Mouse (Mus musculus) embryonic facial prominence, embryonic 13.5 days (tissue): ENCODE data around the gene Mybbp1a. TPM values are rescaled to one million over a fixed set of nuclear protein-coding genes. Genes with fewer than 3 reads are reported as not detected.
A peak's percentile ranks its signal among the peaks of the same experiment; 100 is the strongest.

Source experiments
- ATAC-seq: fragments of 200-750 bp; cut with Nextera tagmentation; 2 replicates; pipeline ENCODE4 v1.8.0; 2017; ENCODE audit warnings: low read depth; ENCODE audit not compliant: insufficient number of reproducible peaks, insufficient read depth, low FRiP score, low TSS enrichment
- H3K27ac ChIP-seq: fragments of 300-500 bp; sonication (generic); 2 replicates; pipeline ENCODE4 v1.5.1; 2015; ENCODE audit warnings: moderate library complexity, mild to moderate bottlenecking, inconsistent platforms
- H3K27me3 ChIP-seq: fragments of 300-500 bp; sonication (generic); 2 replicates; pipeline ENCODE4 v1.6.1; 2015; ENCODE audit warnings: mild to moderate bottlenecking, inconsistent platforms
- H3K36me3 ChIP-seq: fragments of 300-500 bp; sonication (generic); 2 replicates; pipeline ENCODE4 v1.6.1; 2015; ENCODE audit warnings: mild to moderate bottlenecking, inconsistent platforms
- H3K4me1 ChIP-seq: fragments of 300-500 bp; sonication (generic); 2 replicates; pipeline ENCODE4 v1.6.1; 2015; ENCODE audit warnings: inconsistent platforms
- H3K4me2 ChIP-seq: fragments of 300-500 bp; sonication (generic); 2 replicates; pipeline ENCODE4 v1.6.1; 2015; ENCODE audit warnings: moderate library complexity, mild to moderate bottlenecking, inconsistent platforms
- H3K4me3 ChIP-seq: fragments of 300-500 bp; sonication (generic); 2 replicates; pipeline ENCODE4 v1.5.1; 2015; ENCODE audit warnings: mild to moderate bottlenecking, inconsistent platforms
- H3K9ac ChIP-seq: fragments of 300-500 bp; sonication (generic); 2 replicates; pipeline ENCODE4 v1.6.1; 2015; ENCODE audit warnings: mild to moderate bottlenecking, inconsistent platforms
- H3K9me3 ChIP-seq: fragments of 300-500 bp; sonication (generic); 2 replicates; pipeline ENCODE4 v1.6.1; 2016; ENCODE audit warnings: inconsistent platforms
- WGBS: fragments of 180-500 bp; shearing (Covaris S2); methylation state at CpG from one replicate; pipeline ENCODE4 v1.1.7; 2015; ENCODE audit warnings: mixed read lengths; 5-methylcytosine and 5-hydroxymethylcytosine counted together
- polyA plus RNA-seq: library from polyadenylated mRNA; unstranded; fragments of >200 nt; fragmentation: Nextera tagmentation; extraction: Ambion mirVana; gene quantifications from 2 replicates; pipeline ENCODE4 v1.2.1, GENCODE M21; 2015

Gene Mybbp1a
- 162 and 174 TPM in 2 replicates for polyA plus RNA-seq

DNA sequence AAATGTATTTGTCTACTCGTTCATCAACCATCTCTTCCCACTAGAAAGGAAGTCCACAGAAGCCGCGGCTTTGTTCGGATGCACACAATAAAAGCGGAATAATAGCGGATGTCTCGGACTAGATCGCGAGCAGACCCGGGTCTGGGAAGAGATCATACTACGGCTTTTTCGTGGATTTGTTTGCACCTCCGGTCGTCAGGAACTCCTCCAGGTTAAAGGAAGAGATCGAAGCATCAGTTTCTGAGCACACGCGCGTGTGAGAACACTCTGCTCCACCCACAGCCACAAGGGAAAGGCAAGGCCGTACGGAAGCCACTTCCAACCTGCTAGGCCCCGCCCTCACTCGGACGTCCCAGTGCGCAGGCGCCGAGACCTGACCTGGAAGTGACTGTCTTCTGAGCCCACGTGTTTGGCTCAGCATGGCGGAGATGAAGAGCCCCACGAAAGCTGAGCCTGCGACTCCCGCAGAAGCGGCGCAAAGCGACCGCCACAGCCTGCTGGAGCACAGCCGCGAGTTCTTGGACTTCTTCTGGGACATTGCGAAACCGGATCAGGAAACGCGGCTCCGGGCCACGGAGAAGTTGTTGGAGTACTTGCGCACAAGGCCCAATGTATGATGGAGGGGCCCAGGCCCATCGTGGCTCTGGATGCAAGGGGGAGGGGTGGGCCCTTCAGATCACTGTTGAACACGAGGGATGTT, at the start of gene Mybbp1a:
Gene Mybbp1a (plus strand): TSS at position 391 of the 700 bp plus-strand sequence.
- under 1% methylated on average over 46 of the region's 46 CpGs for WGBS
- no peaks in the 10 kb centered on the region for H3K27me3 ChIP-seq
- H3K4me2 ChIP-seq, result peak within 1 kb of the TSS; percentile 79
- peak within 1 kb of the TSS; percentile 92 for H3K9ac ChIP-seq
- H3K4me1 ChIP-seq, result peaks cover 9% of the 10 kb centered on the region
- ATAC-seq, result peak; percentile 82
- peaks cover 40% of the 10 kb centered on the region for H3K36me3 ChIP-seq
- peak within 1 kb of the TSS; percentile 85 for H3K27ac ChIP-seq
- peak within 1 kb of the TSS; percentile 76 for H3K4me3 ChIP-seq
- no peaks in the 10 kb centered on the region for H3K9me3 ChIP-seq

DNA sequence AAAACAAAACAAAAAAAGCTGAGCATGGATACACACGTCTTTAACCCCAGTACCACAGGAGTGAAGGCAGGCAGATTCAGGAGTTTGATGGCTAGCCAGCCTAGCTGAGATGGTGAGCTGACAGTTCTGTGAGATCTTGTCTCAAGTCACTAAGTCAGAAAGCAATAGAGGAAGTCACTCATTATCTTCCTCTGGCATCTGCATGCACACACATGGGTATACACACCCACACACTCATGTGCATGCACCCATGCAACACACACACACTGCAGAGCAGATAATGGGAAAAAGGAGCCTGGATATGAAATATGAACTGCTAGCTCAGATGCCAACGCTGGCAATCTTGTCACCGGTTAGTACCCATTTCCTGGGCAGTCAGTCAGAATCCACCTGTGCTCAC, 47.9 kb upstream of the Mybbp1a start:
- Histone ChIP-seq H3K4me2 (no peak overlapping the region), H3K4me1 (peaks cover 46% of the 10 kb centered on the region), H3K9ac (no peak overlapping the region), H3K4me3 (no peak overlapping the region), H3K9me3 (no peaks in the 10 kb centered on the region), H3K27me3 (no peaks in the 10 kb centered on the region), H3K27ac (0 out of 2 replicates have a peak overlapping the region, but pooled peaks have one; percentile 4), H3K36me3 (no peaks in the 10 kb centered on the region)
- no peak for ATAC-seq
- 67% methylated on average over 3 of the region's 3 CpGs for WGBS

DNA sequence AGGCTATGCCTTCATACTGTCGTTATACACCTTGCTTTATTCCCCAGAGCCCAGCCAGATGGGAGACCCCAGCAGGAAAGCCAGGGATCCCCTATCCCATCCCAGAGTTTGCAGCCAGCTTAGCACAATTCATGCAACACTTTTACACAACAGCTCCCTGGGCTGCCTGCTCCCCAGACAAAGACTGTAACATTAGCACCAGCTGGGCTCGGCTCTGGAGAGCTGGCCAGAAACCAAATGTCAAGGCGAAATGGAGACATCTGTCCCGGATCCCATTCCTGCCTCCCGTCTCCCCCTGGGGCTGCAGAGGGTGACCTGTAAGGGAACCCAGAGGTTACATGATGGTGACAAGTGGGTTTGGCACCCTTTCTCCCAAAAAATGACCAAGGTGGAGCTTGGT, 47.5 kb upstream of the Mybbp1a start:
- H3K27me3 ChIP-seq, result no peaks in the 10 kb centered on the region
- no peaks in the 10 kb centered on the region for H3K9me3 ChIP-seq
- no peaks in the 10 kb centered on the region for H3K36me3 ChIP-seq
- H3K4me2 ChIP-seq, result no peak overlapping the region
- 0 out of 2 replicates have a peak overlapping the region, but pooled peaks have one; percentile 36 for H3K9ac ChIP-seq
- WGBS, result 25% methylated on average over 5 of the region's 5 CpGs
- 0 out of 2 replicates have a peak overlapping the region, but pooled peaks have one; percentile 4 for H3K27ac ChIP-seq
- H3K4me3 ChIP-seq, result no peak overlapping the region
- no peak for ATAC-seq
- H3K4me1 ChIP-seq, result peaks cover 45% of the 10 kb centered on the region

DNA sequence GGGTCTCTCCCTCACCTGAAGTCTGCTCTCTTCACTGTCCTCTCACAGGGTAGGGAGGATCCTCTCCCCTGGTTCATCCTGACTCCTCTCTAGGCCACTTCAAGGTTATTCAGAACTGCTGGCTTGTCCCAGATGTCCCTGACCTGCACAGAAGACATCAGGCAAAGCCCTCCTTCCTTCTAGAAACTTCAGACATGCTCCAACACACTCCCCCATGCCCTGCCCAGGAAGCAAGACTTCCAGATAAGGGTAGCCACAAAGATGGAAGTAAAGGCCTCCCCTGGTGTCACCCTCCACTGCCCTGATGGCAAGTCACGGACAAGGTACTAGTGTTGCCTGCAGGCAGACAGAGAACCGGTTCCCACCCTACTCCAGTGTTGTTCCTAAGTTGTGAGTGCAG, 46.5 kb upstream of the Mybbp1a start:
- ATAC-seq, result no peak
- Histone ChIP-seq H3K36me3 (no peaks in the 10 kb centered on the region), H3K9ac (no peak overlapping the region), H3K4me3 (no peak overlapping the region), H3K9me3 (no peaks in the 10 kb centered on the region), H3K27me3 (no peaks in the 10 kb centered on the region), H3K27ac (no peak overlapping the region), H3K4me2 (no peak overlapping the region), H3K4me1 (peaks cover 41% of the 10 kb centered on the region)
- 62% methylated on average over 2 of the region's 2 CpGs for WGBS

DNA sequence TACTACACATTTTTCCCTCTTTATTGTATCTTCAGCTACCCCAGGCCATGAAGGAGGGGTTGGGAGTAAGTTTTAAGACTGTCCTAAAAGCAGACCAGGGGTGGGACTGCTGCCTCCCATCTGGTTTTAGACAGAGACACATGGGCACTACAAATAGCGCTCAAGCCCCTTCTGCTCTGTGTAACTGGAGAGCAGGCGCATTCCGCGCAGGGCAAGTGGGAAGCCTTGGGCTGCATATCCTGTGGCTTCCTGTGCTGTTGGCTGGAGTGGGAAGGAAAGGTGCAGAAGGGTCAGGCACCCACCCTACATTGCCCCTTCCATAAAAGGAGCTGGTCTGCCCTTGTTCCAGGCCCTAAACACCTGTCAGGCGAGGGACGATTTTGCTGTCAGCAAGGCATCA, 45.5 kb upstream of the Mybbp1a start:
- Histone ChIP-seq H3K4me2 (no peak overlapping the region), H3K27me3 (no peaks in the 10 kb centered on the region), H3K4me3 (no peak overlapping the region), H3K4me1 (peaks cover 37% of the 10 kb centered on the region), H3K27ac (no peak overlapping the region), H3K9ac (no peak overlapping the region), H3K36me3 (no peaks in the 10 kb centered on the region), H3K9me3 (no peaks in the 10 kb centered on the region)
- no peak for ATAC-seq
- 54% methylated on average over 6 of the region's 6 CpGs for WGBS

DNA sequence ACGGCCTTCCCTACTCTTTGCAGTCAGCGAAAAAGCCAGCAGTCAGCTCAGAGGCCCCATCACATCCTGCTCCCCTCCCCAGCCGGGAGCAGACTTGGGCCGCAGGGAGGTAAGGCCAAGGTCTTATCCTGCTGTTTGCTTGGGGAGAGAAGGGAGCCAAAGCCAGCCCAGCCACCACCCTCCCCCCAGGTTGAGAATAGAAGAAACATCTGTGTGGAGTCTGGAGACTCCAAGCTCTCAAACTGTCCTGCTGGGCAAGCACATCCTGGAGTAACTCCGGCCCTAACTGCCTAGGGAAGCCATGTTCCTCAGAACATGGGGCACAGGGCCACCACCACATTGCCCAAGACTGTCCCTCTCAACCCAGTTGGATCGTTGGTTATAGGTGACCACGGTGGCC, 44.5 kb upstream of the Mybbp1a start:
- no peak for ATAC-seq
- H3K4me3 ChIP-seq, result no peak overlapping the region
- no peak overlapping the region for H3K9ac ChIP-seq
- no peak overlapping the region for H3K27ac ChIP-seq
- H3K4me1 ChIP-seq, result peaks cover 45% of the 10 kb centered on the region
- no peaks in the 10 kb centered on the region for H3K27me3 ChIP-seq
- WGBS, result 72% methylated on average over 7 of the region's 7 CpGs
- no peaks in the 10 kb centered on the region for H3K36me3 ChIP-seq
- H3K9me3 ChIP-seq, result no peaks in the 10 kb centered on the region
- no peak overlapping the region for H3K4me2 ChIP-seq

DNA sequence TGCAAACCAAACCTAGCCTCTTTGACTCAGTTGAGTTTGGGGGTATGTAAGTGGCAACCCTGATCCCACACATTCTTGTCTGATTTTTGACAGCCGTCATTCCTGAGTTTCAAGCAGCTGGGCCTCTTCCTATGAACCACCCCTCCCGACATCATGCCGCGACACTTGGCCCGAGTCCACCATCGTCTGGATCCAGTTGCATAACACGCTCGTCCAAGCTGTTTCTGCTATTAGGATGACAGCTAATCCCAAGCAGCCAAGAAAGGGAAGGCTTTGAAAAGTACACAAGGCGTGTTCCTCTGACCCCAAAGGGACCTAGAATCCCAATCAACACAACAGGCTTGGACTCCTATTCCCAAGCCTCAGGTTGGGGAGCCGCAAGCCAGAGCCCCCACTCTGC, 44.1 kb upstream of the Mybbp1a start:
- 50% methylated on average over 10 of the region's 10 CpGs for WGBS
- Histone ChIP-seq H3K27ac (no peak overlapping the region), H3K4me2 (no peak overlapping the region), H3K9me3 (no peaks in the 10 kb centered on the region), H3K4me1 (peaks cover 49% of the 10 kb centered on the region), H3K9ac (no peak overlapping the region), H3K4me3 (no peak overlapping the region), H3K27me3 (no peaks in the 10 kb centered on the region), H3K36me3 (no peaks in the 10 kb centered on the region)
- no peak for ATAC-seq

DNA sequence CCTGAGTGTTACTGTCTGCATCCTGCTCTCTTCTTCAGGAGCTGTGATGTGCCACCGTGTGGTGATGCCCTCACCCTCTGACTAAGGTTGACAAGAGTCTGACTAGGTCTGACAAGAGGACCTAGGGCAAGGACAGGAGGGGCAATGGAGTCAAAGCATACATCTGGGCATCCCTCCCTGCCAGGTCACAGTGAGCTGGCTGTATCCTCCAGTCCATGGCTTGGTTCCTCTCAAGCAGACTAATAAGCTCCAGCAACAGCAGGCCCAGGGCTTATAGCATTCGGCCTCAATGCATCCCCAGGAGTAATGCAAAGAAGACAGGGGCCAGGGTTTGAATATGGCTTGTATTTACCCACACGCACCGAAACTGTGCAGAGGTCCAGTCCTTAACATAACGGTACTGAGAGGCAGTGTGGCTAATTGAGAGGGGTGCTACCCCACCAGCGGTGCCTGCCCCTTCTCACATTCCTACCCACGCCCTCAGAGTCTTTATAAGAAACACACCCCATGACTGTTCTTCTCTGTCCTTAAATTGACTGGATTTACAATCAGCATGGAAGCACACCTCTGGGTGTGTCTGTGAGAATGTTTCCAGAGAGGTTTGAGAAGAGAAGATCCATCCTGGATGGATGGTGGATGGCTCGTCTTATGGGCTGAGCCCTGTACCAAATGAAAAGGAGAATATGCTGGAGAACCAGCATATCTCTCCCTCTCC, 43.2 kb upstream of the Mybbp1a start:
- Histone ChIP-seq H3K4me1 (peaks cover 49% of the 10 kb centered on the region), H3K27me3 (no peaks in the 10 kb centered on the region), H3K27ac (no peak overlapping the region; the same call in 1 of the 2 replicates), H3K4me3 (no peak overlapping the region), H3K9me3 (no peaks in the 10 kb centered on the region), H3K4me2 (no peak overlapping the region), H3K36me3 (no peaks in the 10 kb centered on the region), H3K9ac (no peak overlapping the region)
- no peak for ATAC-seq
- WGBS, result 63% methylated on average over 8 of the region's 8 CpGs

DNA sequence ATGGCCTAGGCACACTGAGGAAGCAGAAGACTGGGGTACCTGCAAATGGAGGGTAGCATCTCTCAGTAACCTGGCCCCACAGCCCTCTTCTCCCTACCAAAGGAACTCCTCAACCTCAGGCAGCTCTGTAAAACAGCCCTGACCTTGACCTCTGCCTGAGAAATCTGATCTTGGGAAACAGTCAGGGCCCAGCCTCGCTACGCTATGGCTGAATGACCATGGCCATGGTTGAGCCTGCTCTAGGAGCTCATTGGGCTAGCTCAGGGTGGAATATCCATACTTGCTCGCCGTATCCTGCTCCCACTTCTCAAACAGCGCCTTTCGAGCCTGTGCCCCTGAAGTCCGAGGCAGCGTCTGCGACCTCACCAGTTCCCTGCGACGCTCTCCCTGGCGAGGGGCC, 40.1 kb upstream of the Mybbp1a start:
- H3K27me3 ChIP-seq, result no peaks in the 10 kb centered on the region; the same call in 1 of the 2 replicates
- WGBS, result 73% methylated on average over 12 of the region's 12 CpGs
- no peak overlapping the region for H3K4me3 ChIP-seq
- 0 out of 2 replicates have a peak, but pooled peaks cover 3% of the 10 kb centered on the region for H3K36me3 ChIP-seq
- no peak overlapping the region for H3K9ac ChIP-seq
- H3K27ac ChIP-seq, result peak overlapping the region; percentile 39; the same call in 1 of the 2 replicates
- H3K4me2 ChIP-seq, result no peak overlapping the region
- no peak for ATAC-seq
- H3K9me3 ChIP-seq, result no peaks in the 10 kb centered on the region
- peaks cover 37% of the 10 kb centered on the region for H3K4me1 ChIP-seq

DNA sequence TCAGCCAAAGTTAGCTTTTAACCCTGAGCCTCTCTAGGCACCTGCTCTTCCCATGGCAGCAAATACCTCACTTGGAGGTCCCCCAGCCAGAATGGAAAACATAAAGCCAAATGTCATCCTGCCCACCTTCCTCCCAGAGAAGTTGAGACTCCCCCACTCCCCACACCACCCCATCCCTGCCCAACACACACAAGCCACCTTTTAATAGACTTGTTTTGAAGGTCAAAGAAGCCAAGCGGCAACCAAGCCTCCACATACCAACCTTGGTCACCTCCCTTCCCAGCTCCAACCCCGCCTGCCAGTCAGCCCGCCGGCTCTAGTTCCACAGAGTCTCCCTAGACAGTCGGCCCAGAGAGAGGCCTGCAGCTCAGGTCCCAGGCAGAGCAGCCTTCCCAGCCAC, 39.1 kb upstream of the Mybbp1a start:
- no peaks in the 10 kb centered on the region for H3K9me3 ChIP-seq
- H3K4me1 ChIP-seq, result peaks cover 34% of the 10 kb centered on the region
- H3K27ac ChIP-seq, result 0 out of 2 replicates have a peak overlapping the region, but pooled peaks have one; percentile 39
- H3K9ac ChIP-seq, result no peak overlapping the region
- no peak overlapping the region for H3K4me3 ChIP-seq
- no peaks in the 10 kb centered on the region; the same call in 1 of the 2 replicates for H3K27me3 ChIP-seq
- no peak overlapping the region for H3K4me2 ChIP-seq
- ATAC-seq, result no peak
- WGBS, result 57% methylated on average over 5 of the region's 5 CpGs
- 0 out of 2 replicates have a peak, but pooled peaks cover 3% of the 10 kb centered on the region for H3K36me3 ChIP-seq

DNA sequence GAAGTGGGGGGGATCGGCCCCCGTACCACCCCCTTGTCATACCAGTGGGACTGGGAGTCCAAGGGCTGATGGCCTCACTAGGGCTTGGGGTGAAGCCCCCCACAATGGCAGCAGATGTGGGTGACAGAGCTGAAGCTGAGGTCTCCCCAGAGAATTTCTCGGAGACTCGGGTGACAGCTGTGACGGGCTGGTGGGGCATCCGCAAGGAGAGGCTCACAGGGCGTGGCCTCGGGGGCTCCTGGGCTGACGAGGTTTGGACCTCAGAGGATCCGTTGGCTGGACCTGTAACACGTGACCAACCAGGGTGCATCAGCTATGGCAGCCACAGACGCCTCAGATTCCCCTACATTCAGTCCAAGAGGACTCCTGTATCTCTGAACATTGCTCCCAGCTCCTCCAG, 38.2 kb upstream of the Mybbp1a start:
- Histone ChIP-seq H3K36me3 (0 out of 2 replicates have a peak, but pooled peaks cover 3% of the 10 kb centered on the region), H3K4me2 (no peak overlapping the region), H3K4me3 (no peak overlapping the region), H3K4me1 (peaks cover 27% of the 10 kb centered on the region), H3K27me3 (peaks cover 3% of the 10 kb centered on the region), H3K9me3 (no peaks in the 10 kb centered on the region), H3K27ac (no peak overlapping the region), H3K9ac (no peak overlapping the region)
- ATAC-seq, result no peak
- 83% methylated on average over 12 of the region's 12 CpGs for WGBS
